Mouse (Mus musculus) stomach, postnatal 0 days (tissue): ENCODE data around the gene Bax.

Experiments
- CTCF ChIP-seq: IDR thresholded peaks from 2 replicates; pipeline ENCODE4 v1.5.1; 2016; ENCODE audit warnings: antibody characterized with exemption, low read depth, mild to moderate bottlenecking, moderate library complexity
- EP300 ChIP-seq: optimal IDR thresholded peaks from 2 replicates; pipeline ENCODE3; 2016; ENCODE audit warnings: antibody characterized with exemption

DNA sequence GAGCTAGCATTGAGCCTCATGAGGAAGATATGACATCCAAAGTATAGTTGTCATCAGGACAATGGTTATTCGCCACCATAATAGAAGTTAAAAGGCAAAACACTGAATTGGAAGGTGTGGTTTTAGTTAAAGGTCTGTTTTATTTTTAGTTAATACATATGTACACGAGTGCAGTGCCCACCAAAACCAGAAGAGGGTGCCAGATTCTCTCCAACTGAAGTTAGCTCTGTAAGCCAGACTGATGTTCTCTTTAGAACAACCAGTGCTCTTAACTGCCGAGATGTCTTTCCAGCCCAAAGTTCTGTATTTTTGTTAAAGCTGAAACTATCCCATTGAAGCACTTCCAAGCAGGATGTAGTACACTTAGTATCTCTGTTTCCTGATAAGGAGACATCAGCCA lies 4.2 kb upstream of the Bax start:
- no peak for TF ChIP-seq EP300
- peak; percentile 90 for TF ChIP-seq CTCF
